Mouse (Mus musculus): ENCODE results near the gene Wnt2.

Wnt2 gene

GRCm38 (mm10) chr6:17978324-17978723, 52.1 kb downstream of the Wnt2 start:
- DNase-seq (ENCODE audit: low spot score in 2 of 2) = no peak

GRCm38 (mm10) chr6:17977165-17977564, 53.2 kb downstream of the Wnt2 start:
- DNase-seq (ENCODE audit: low spot score in 2 of 2) = no peak

- no peak for DNase-seq (ENCODE audit: low spot score in 2 of 2)
These were observed 56.0 kb downstream of the Wnt2 start for GRCm38 (mm10) chr6:17974416-17974815.

GRCm38 (mm10) chr6:17971393-17971792, 59.0 kb downstream of the Wnt2 start:
- DNase-seq (ENCODE audit: low spot score in 2 of 2) = no peak

GRCm38 (mm10) chr6:17969815-17970214, 60.6 kb downstream of the Wnt2 start:
- no peak for DNase-seq (ENCODE audit: low spot score in 2 of 2)

GRCm38 (mm10) chr6:17968467-17969144, 61.8 kb downstream of the Wnt2 start:
- DNase-seq (ENCODE audit: low spot score in 2 of 2) = no peak

GRCm38 (mm10) chr6:17963455-17963854, 66.9 kb downstream of the Wnt2 start:
- no peak for DNase-seq (ENCODE audit: low spot score in 2 of 2)

GRCm38 (mm10) chr6:17951779-17952178, 78.6 kb downstream of the Wnt2 start:
- DNase-seq (ENCODE audit: low spot score in 2 of 2) = no peak

GRCm38 (mm10) chr6:17949103-17949502, 81.3 kb downstream of the Wnt2 start:
- DNase-seq (ENCODE audit: low spot score in 2 of 2) = no peak

GRCm38 (mm10) chr6:17947130-17947831, 83.1 kb downstream of the Wnt2 start:
- DNase-seq (ENCODE audit: low spot score in 2 of 2) = no peak

GRCm38 (mm10) chr6:17946456-17946855, 83.9 kb downstream of the Wnt2 start:
- no peak for DNase-seq (ENCODE audit: low spot score in 2 of 2)

GRCm38 (mm10) chr6:17943877-17944617, 86.3 kb downstream of the Wnt2 start:
- no peak for DNase-seq (ENCODE audit: low spot score in 2 of 2)

GRCm38 (mm10) chr6:17942344-17942743, 88.0 kb downstream of the Wnt2 start:
- no peak for DNase-seq (ENCODE audit: low spot score in 2 of 2)

GRCm38 (mm10) chr6:17941916-17942315, 88.5 kb downstream of the Wnt2 start:
- DNase-seq (ENCODE audit: low spot score in 2 of 2) = no peak

All from urinary bladder, postnatal 36 days (tissue).